Mouse (Mus musculus) monocyte, adult 2 months (primary cell): ENCODE data around the gene Bcl2l13.
"Not testable (repeated sequence)": the region's sequence is repeated elsewhere in the genome, so short reads cannot be mapped to it uniquely, and the experiment has no call there.

Experiments used
- DNase-seq, 2 experiments: peaks; one replicate each; pipeline ENCODE4 v3.0.0; 2022; ENCODE audit warnings: low spot score in 2 of 2, low read depth in 1 of 2

The Bcl2l13 gene

DNA sequence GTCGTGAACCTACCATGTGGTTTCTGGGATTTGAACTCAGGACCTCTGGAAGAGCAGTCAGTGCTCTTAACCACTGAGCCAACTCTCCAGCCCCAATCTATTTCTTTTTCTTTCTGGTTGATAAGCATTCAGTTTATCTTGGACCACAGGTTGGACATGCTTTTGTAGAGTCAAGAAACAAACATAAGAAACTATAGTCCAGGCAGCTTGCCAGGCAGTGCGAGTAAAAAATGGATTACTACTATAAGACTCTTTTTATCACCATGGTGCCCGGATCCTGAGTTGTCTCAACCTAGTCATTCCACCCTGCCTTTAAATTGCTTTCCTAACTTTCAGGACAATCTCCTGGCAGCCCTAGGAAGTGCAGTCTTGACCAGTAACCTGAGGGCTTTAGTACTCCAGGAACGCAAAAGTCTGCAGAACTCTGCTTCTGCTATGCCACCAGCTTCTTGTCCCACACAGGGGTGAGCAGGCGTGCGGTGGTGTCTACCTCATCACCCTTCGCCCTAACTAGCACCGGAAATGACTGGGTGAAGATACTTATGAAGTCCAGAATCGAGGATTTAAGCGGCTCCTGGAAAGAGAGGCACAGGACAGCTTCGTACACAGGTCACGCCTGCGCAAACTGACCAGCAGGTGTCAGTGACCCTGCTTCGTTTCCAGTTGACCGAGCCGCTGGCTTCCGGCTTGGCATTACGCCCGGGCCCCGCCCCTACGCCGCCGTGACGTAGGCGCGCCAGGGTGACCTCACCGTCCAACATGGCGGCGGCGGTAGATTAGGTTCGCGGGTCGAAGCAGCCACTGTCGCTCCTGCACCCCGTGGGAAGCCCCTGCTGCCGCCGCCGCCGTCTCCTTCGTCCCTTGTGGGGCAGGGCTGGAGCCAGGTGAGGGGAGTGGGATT, at the start of gene Bcl2l13:
TSS of gene Bcl2l13 (plus strand) at position 739 of the 901 bp plus-strand sequence.
- DNase-seq, result peak; percentile 91 to 98

DNA sequence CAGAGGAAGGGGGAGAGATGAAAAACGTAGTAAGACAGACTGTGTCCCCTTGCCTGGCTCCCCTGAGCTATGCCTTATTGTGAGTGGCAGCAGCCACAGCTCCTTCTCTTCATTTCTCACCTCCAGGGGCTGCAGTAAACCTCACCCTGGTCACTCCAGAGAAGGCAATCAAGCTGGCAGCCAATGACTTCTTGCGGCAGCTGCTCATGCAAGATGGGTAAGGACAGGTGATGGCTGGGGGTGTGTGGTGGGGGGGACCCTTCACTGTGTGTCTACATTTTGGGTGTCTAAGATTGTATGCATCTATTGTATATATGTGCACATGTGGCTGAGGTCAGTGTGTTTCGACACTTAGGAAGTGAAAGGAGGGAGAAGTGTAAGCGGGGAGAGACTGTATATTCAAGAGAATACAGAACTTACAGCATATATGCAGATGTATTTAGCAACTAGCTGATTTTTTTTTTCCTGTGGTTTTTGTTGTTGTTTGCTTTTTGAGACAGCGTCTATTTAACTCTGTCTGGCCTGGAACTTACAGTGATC, 47.9 kb upstream of the Bcl2l13 start:
- no peak for DNase-seq

DNA sequence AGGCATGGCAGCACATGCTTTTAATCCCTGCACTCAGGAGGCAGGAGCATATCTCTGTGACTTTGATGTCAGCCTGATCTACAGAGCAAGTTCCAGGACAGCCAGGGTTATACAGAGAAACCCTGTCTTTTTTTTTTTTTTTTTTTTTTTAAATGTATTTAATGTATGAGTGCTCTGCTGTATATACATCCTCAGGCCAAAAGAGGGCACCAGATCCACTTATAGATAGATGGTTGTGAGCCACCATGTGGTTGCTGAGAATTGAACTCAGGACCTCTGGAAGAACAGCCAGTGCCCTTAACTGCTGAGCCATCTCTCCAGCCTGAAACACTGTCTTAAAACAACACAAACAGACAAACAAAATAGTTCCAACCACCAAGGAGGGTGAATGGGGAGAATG, 47.1 kb upstream of the Bcl2l13 start:
- no peak for DNase-seq

DNA sequence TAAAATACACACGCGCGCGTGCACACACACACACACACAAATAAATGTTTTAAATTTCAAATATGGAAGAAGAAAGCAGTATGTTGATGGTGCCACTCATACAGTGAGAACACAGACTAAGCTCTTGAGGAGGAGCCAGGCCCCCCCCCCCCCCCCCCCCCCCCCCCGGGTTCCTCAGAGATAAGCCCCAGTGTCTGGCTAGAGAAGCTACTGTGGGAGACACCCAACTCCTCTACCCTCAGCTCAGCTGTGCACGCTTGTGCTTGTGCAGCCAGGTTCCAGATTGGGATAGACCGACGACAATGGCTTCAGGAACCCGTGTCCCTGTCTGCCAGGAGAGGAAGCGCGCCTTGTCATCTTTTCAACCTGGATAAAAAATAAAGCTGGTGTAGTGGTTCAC, 45.9 kb upstream of the Bcl2l13 start:
- DNase-seq, result no peak

DNA sequence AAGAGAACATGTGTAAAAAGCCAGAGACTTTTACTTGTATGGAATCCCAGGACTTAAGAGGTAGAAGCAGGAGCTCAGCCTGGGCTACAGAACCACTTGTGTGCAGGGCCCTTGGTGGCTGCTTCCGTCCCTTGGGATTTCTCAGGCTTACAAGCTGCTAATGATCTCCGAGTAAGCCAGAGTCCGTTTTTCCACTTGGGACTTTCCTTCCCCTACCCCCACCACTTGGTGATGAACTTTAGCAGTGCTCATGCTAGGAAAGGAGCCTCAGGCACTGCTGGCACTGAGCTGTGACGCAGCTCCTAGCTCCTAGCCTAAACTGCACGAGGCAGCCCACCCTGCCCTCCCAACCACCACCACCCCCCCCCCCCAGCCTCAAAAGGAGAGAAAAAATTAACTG, 45.3 kb upstream of the Bcl2l13 start:
- no peak for DNase-seq

DNA sequence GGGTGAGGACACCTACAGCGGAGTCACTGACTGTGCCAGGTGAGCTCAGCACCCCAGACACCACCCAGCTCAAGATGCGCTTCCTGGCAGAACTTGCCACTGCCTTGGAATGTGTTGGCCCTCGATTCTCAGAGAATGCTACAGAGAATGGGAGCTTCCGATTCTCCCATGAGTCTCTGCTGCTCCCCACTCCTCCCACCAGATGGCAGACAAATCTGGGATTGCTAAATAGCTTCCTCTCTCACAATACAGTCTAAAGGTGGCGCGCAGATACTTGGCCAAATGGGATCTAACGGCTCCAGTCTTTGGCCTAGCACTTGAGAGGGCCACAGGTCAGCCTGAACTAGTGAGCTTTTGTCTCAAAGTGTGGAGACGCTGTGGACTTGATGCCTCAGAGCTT, 43.1 kb upstream of the Bcl2l13 start:
- DNase-seq, result no peak

DNA sequence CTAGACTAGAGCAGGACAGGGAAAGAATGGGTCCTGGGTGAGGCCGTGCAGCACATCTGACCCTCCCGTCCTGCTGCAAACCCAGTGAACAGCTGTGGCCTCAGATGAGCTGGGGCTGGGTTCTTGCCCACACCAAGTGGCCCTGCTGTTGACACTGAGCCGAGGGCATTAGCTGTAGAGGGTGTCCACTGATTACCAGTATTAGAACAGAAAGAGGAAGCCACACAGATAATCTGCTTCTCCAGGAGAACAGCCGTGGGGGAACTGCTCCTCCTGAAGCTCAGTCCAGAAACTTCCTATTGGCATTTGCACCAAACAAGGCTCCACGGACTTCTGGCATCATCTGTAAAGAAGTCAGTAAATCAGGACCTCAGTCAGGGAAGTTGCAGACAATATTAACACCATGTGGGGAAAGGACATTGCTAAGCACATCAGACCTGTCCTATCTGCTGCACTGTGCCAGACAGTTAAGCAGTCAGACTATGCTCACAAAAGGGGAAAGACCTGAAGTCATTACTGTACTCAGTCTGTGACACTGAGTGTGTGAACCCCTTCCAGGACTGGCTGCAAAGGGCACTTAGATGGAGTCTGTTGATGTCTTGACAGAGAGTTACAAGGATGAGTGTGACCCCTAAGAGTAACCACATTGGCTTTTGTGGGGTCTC, 40.5 kb upstream of the Bcl2l13 start:
- DNase-seq, result no peak

DNA sequence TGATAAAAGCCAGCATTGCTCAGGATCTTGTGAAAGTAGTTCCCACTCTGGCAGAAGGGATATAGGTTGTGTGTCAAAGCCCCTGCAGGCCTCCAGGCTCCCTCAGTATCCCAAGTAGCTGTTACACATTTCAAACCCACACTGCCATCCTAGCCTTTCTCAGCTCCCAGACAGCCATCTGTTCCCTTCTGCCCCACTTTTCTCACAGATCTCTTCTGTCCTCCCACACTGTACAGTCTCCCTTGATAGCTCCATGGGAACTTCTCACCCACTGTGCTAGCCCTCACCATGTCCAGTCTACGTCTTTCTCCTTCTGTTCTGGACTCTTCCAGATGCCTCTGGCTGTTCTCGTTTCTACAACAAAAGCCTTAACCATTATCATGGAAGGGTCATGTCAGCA, 39.9 kb upstream of the Bcl2l13 start:
- DNase-seq, result no peak

DNA sequence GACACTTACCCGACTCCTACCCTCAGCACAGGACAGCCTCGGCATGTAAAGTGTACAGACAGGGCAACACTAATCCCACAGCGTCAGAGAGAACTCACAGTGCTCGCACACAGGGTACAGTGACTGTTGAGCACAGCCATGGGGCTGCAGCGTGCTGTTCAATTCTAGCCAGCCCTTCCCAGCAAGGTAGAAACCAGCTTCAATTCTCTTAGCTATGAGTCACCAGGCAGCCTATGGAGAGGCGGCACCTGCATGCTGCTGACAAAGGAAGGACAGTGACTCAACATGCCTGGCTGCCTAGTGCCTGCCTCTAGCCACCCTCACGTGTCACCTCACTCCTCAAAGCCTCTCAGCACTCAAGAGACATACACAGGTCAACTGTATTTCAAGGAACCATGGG, 38.0 kb upstream of the Bcl2l13 start:
- no peak for DNase-seq

DNA sequence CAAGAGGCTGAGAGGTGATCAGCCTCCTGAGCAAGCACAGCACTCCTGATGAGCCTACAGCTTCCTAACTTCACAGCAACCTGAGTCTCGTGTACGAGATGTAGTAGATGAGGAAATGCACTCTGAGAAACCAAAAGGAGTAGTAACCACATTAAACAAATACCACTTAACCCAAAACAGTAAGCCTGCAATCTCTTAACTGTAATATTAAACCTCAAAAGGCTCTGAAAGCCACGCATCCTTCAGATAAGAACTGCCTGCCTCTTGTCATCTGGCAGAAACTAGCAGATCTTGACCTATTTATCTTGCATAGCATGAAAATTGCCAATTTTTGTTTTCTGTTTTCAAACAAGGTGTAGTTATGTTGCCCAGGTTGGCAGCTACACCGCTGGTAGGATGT, 37.1 kb upstream of the Bcl2l13 start:
- DNase-seq, result no peak

DNA sequence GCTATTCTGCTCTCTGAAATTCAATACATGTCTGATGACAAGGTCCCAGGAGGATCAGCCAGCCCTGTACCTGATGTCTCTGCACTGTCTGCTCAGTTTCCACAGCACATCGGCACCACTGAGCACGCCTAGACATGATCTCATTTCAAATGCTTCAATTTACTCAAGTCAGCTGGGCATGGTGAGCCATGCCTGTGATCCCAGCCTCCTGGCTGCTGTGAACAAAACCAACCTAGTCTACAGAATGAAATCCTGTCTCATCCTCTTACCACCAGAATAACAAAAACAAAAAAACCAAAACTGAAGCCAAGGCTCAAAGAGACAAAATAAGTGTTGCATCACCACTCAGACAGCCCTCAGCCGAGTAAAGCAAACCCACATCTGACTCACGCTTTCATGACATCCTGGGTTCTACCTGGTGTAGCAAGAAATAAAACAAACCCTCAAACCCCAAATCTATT, 36.4 kb upstream of the Bcl2l13 start:
- DNase-seq, result no peak

DNA sequence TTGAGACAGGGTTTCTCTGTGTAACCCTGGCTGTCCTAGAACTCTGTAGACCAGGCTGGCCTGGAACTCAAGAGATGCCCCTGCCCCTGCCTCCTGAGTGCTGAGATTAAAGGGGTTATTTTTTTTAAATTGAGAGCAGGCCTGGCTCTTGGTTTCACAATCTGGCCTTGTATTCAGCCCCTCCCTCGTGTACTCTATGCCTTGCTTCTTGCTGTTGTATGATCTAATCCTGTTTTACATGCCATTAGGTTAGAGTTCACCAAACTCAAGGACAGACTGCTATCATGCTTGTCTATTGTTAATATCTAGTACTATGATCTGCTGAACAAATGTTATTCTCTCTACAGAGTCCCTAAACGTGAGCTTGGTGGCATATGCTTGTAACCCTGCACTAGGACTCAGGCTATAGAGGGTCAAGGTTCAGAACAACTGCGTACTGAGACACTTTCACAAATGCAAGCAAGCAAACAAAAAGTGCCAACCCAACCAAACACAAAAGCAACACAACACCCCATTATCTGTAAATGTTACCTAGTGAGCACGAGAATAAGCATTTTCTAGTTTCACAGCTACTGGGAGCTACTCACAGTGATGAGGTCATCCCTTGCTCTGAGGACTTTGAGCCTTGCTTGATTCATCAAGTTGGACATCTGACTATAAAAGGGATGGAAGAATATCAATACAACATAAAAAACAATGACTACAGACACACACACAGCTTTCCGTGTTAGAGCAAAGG, 28.8 kb upstream of the Bcl2l13 start:
- DNase-seq, result no peak

DNA sequence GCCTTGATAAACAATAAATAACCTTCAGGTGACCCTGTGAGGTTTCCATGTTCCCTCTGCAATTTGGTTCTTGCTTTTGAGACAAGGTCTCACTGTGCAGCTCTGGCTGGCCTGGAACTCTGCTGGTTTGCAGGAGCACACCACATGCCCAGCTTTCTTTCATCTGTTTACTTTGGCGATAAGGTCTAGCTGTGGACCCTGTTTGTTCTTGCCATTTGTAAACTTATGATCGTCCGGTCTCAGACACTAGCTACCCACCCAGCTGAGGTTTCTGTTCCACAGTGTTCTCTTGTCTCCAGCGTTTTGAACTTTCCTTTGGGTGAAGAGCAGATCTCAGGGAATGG, 28.3 kb upstream of the Bcl2l13 start:
- no peak for DNase-seq

DNA sequence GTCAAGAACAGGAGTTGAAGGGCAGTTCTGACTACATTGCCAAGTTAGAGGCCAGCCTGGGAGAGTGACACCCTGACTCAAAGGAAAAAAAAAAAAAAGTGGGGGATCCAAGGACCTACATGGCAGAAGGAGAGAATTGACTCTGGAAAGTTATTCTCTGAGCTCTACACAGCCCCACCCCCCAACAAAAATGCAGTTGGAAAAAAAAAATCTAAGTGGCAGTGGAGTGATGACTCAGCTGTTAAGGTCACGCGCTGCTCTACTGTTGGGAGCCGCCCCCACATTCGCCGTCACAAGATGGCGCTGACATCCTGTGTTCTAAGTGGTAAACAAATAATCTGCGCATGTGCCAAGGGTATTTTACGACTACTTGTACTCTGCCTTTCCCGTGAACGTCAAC, 24.0 kb upstream of the Bcl2l13 start:
- not testable (repeated sequence) for DNase-seq

DNA sequence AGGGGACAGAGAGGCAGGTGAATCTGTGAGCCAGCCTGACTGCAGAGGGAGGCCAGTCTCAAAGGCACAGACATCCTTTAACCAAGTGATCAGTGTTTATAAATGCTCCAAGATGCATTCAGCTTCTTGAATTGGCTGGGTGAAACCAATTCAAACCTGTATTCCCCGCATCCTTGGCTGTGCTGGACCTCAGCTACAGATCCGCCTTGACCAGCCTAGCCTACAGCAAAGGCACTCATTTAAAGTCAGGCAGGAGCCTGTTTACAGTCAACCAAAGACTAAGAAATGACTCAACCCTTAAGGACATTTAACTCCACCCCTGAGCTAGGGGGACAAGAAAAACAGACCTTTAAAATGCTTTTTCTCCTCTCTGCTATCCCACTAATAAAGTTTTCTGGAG, 16.7 kb upstream of the Bcl2l13 start:
- DNase-seq, result no peak

DNA sequence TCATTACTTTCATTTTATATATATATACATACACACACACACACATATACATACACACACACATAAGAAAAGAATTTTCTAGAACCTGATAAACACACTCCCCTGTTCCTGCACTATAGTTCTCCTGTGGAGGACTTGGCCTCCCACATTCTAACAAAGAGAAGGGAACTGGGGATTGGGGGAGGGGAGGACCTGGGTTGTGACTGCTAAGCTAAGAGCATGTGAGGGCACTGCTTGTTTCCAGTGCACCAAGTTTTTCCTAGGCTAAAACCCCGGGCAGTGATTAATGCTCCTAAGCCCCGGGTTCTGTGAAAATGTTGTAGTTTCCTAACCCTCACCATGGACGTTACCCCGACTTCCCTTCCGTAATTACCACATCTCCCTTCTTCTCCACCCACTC, 15.9 kb upstream of the Bcl2l13 start:
- no peak for DNase-seq

DNA sequence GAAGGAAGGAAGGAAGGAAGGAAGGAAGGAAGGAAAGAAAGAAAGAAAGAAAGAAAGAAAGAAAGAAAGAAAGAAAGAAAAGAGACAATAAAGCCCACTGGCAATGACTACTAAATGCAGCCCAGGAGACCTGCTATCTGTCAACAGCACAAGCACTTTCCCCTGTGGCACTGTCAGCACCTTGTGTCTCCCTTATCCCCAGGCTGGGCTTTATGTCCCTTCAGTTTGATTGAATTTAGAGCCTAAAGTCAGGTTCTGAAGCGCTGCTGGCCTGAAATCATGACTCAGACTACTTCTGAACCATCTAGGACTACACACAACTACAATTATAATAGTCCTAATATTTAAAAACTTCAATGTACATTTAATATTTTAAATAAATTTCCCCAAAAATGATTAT, 15.1 kb upstream of the Bcl2l13 start:
- DNase-seq, result no peak

DNA sequence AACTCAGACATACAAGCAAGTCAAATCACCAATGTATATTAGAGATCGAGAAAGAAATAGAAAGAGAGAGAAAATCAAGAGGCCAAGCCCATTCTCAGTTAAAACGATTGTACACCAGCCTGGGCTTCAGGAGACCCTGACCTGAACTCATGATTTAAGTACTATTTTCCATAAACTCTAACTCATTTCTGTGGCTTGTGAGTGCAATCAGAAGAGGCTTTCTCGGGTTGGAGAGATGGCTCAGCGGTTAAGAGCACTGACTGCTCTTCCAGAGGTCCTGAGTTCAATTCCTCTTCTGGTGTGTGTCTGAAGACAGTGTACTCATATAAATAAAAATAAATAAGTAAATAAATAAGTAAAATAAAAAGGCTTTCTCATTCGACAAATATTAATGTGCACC, 14.3 kb upstream of the Bcl2l13 start:
- DNase-seq, result no peak

DNA sequence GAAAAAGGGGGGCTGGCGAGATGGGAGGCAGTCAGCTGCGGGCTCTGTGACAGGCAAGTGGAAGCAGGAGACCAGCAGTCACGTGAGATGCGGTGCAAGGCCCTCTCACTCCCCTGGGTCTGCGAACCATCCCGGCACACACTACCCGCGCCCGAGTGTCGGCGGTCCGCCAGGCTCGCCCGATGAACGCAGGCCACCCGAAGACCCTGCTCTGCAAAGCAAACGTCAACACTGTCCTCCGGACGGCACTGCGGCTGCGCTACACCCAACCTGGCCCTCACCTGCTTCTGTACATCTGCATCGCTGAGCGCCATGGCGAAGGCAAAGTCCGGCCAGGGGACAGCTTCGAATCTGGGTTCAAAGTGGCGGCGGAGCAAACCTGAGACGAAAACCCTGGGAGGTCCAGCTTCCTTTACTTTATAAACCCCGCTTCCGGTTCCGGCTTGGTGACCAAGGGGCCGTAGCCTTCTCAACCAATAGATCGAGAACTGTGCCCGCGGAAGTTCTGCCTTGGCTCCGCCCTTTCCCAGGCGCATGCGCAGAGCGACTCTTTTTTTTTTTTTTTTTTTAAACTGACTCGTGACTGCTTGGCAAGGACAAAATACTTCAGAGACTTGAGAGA, 13.6 kb upstream of the Bcl2l13 start, which contains the start of gene Atp6v1e1:
TSS of gene Atp6v1e1 (minus strand) at position 487 of the 622 bp plus-strand sequence.
- peak; percentile 86 to 88 for DNase-seq

DNA sequence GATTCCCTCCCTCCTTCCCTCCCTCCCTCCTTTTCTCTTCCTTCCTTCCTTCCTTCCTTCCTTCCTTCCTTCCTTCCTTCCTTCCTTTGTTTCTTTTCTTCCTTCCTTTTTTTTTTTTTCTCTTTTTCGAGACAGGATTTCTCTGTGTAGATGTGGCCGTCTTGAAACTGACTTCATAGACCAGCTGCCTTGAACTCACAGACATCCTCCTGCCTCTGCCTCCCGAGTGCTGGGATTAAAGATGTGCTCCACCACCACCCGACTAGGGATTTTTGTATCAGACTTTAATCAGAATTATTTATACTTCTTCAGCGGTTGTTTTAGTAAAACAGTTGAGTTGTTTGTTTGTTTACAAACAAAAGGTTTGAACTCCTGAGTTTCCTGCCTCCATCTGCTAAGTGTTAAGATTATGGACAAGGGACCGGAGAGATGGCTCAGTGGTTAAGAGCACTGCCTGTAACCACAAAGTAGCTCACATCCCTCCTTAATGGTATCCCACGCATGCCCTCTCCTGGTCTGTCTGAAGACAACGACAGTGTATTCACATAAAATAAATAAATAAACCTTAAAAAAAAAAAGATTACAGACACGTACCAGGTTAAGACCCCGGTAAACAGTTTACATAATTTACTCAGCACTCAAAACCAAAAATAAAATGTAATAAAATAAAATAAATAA, 12.9 kb upstream of the Bcl2l13 start:
- no peak for DNase-seq

DNA sequence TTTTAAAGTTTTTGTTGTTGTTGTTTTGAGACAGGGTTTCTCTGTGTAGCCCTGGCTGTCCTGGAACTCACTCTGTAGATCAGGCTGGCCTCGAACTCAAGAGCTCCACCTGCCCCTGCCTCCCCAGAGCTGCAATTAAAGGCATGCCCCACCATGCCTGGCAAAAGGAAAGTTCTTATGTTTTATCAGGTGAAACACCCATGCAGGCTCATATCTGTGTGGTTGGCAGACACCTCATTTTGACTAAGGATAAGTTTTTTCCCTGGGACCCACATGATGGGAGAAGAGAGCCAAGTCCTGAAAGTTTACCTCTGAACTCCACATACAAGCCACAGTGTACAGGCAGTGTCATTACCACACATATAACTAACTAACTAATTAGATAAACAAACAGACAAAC, 6.0 kb upstream of the Bcl2l13 start:
- no peak for DNase-seq
